Mouse (Mus musculus) liver, adult 2 months (tissue): ENCODE results near the gene Eif4ebp2.

Experiments used
- CTCF ChIP-seq: fragments of 200-500 bp; IDR thresholded peaks from 2 replicates; pipeline ENCODE4 v1.5.1; 2011; ENCODE audit warnings: low read depth, low read length, control low read depth
- POLR2A ChIP-seq: fragments of 200-500 bp; IDR thresholded peaks from 2 replicates; pipeline ENCODE4 v1.6.1; 2011; ENCODE audit warnings: low read length, control low read depth; ENCODE audit not compliant: insufficient read depth; ENCODE audit errors: extremely low read depth

- TF ChIP-seq CTCF (no peak), POLR2A (no peak)
Observed at GRCm38 (mm10) chr10:61428416-61428815, 24.0 kb downstream of the Eif4ebp2 start.
